Mouse (Mus musculus) heart, postnatal 25 days (tissue): ENCODE measurements around the gene Slc39a2. TPM values are rescaled to one million over a fixed set of nuclear protein-coding genes. Genes with fewer than 3 reads are reported as not detected.
"Not testable (repeated sequence)": the region's sequence is repeated elsewhere in the genome, so short reads cannot be mapped to it uniquely, and the experiment has no call there.

Experiments
- DNase-seq: peaks from one replicate; pipeline ENCODE4 v3.0.0; 2022; ENCODE audit warnings: low spot score
- intact Hi-C: fragments of 180-260 bp; cut with DNase I; formaldehyde crosslinking; loops from one replicate; pipeline ENCODE4 v1.15.1; 2025
- total RNA-seq, 2 experiments: library from RNA; stranded (reverse); gene quantifications; 2 replicates each; pipeline ENCODE4 v1.2.3; 2021

Slc39a2 gene
- total RNA-seq: under 1 TPM in 1 of 2 experiments, not detected in 1; 0.36 TPM

DNA sequence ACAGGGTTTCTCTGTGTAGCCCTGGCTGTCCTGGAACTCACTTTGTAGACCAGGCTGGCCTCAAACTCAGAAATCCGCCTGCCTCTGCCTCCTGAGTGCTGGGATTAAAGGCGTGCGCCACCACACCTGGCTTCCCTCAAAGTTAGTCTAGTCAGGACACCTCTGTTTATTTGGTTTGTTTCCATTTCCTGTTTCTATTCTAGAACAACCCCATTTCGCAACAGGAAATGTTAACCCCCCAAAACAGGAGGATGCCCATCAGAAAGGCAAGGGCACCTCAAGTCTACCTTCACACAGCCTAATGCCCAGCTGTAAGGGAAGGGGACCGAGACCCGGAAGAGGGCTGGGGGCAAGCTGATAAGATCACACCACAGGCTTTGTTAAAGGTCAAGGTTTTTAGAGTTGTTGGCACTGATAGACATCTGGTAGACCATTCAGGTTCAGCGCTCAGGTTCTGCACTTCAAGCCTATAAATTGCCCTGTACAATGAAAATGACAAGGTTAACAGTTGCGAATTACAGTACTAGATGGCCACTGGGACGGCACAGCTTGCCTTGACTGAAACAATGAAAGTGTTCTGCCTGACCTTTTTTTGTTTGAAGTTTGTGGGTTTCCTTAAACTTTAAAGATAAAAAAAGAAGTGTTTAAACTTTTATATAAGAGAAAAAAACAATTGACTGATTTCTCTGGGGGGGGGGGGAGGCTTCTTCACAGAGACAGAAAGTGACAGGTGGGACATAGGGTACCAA is at the start of gene Slc39a2:
TSS of gene Slc39a2 (plus strand) at position 699 of the 749 bp plus-strand sequence.
- intact Hi-C loops: no loop called here
- DNase-seq: no peak

DNA sequence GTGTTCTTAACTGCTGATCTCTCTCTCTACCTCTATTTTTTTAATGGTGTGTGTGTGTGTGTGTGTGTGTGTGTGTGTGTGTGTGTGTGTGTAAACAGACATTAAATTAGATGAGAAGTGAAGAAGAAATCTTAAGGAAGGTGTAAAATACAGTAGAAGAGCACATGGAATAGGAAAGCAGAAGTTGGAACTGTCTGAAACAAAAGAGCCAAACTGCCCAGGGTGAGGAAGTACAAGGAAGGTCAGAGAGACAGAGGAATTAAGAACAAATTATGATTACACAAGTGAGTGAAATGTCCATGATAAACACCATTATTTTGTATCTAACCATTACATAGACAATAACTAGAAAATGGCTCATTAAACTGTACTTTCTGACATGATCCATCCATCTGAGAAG is 48.8 kb upstream of the Slc39a2 start:
- DNase-seq: no peak
- intact Hi-C loops: loop anchor here (10.0 kb wide), 1 partner anchor 589 kb away; the partner anchor contains the start of gene Rnase2a

DNA sequence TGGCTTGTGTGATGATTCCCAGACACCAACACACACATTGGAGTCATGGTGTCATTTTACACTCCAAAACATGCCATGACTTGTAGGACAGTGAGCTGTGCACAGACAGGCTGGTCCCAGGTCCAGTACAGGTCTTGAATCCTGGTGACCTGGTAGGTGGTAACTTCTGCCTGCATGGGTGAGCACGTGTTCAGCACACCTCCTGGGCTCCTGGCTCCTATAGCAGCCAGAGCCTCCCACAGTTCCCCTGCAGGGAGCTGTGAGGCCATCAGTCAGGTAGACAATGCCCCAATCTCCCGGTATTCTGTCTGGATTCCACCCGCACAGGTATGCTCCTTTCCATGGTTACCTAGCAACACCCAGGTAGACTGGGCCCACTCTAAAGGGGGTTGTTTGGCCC is 46.1 kb upstream of the Slc39a2 start:
- no peak for DNase-seq
- intact Hi-C loops: loop anchor here (10.0 kb wide), 1 partner anchor 592 kb away; the partner anchor contains the start of gene Rnase2a

DNA sequence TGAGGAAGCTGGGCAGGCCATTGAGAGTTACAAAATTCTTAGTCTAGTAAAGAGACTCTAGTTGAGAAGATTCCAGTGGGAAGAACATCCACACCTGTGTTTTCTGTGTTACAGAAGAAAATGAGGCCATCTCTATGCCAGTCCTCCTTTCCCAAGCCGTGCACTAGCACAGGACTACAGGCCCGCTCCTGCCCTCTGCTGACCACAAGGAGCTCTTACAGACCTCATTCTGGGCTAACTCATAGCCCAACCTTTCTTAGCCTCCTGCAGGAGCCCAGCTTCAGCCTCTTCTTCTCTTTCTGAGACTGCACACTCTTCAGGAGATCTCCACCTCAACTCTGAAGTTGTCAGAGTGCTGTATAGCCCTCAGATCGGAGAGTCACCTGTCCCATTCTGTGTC is 41.7 kb upstream of the Slc39a2 start:
- intact Hi-C loops, DNase-seq: not testable (repeated sequence)

DNA sequence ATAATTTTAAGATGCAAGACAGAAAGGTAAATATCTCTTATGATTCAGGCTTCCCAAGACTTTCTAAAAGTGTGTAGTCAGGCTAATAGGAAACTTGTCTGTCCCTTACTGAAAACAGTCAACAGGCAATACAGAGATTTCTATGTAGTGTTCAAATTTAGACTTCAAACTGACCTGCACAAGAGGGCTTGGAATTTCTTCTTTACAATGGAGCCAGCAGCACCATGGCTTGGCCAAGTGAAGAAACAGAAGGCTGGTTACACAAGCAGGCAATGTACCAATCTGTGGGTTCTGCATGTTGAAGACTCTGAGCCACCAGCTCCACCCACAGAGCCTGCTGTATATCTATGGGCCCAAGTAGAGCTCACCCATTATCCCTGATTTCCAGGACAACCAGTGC is 39.3 kb upstream of the Slc39a2 start, which contains the start of gene Ear6:
TSS of gene Ear6 (plus strand) at position 301 of the 400 bp plus-strand sequence.
- intact Hi-C loops: no loop called here
- DNase-seq: no peak

DNA sequence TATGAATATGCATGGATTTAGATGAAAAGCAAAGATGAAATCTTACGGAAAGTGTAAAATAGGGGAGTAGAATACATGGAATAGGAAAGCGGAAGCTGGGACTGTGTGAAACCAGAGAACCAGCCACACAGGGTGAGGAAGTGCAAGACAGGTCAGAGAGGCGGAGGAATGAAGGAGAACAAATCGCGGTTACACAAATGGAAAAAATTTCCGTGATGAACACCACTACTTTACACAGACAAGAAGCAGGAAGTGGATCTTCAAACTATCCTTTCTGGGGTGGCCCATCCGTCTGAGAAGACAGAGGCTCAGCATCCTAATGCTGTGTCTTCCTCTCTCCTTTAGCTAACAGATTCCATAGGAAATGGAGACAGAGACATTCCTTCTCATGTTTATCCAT is 37.4 kb upstream of the Slc39a2 start:
- intact Hi-C loops, DNase-seq: not testable (repeated sequence)

DNA sequence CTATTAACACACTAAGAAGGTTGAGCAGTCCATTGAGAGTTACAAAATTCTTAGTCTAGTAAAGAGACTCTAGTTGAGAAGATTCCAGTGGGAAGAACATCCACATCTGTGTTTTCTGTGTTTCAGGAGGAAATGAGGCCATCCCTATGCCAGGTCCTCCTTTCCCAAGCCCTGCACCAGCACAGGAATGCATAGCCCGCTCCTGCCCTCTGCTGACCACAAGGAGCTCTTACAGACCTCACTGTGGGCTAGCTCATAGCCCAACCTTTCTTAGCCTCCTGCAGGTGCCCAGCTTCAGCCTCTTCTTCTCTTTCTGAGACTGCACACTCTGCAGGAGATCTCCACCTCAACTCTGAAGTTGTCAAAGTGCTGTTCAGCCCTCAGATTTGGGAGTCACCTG is 29.1 kb upstream of the Slc39a2 start:
- intact Hi-C loops: loop anchor here (2.0 kb wide), 1 partner anchor 15 kb away; no protein-coding TSS in a partner anchor
- DNase-seq: not testable (repeated sequence)

DNA sequence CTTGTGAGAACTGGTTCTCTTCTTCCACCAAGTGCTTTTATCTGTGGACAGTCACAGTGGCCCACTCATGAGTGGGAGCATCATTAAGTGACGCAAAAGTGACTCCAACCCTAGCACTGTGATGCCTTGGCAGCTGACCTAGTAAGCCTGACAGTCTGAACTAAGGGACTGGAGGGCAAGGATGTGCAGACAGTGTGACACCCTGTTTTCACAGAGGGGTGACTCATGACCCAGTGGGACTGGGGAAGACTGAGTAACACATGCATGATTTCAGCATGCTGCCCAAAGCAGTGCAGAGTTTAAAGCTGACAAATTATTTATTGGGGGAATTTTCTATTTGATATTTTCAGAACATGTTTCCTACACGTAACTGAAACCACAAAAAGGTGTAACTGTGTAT is 21.9 kb upstream of the Slc39a2 start:
- intact Hi-C loops: no loop called here
- DNase-seq: no peak

DNA sequence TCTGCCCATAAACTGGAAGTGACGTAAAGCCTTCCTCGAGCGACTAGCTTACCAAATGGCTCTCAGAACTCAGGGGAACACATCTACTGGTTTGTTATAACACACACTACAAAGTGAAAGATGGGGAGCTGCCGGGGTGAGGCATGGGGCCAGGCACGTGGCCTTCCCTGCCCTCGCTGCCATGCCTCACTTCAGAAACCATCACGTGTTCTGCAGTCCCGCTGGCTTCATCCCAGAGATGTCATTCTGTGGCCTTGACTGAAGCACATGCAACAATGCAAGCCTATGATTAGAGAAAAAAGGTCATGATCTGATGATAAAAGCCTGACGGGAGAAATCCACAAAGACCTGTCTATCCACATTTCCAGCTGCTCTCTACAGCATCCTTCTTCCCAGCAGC is 20.9 kb upstream of the Slc39a2 start:
- intact Hi-C loops: no loop called here

DNA sequence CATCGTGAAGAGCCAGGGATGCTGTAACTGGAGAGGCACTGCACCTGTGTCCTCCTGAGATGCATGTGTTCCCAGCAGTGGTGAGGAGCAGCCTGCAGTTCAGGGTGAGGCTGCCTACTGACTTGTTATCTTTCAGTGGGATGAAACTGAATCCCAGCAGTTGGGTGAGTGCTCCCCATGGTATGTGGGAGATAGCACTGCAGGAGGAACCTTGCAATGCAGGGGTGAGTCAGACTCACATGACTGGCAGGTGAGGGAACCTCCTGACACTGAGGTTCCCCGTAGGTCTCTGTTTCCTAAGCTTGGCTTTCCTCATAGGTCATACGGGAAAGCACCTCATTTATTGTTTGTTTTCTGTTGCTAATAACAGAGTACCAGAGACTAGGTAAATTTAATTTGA is 15.2 kb upstream of the Slc39a2 start:
- intact Hi-C loops: no loop called here
- DNase-seq: no peak

More for the DNA sequence above, 20.9 kb upstream of the Slc39a2 start:
- no peak for DNase-seq

DNA sequence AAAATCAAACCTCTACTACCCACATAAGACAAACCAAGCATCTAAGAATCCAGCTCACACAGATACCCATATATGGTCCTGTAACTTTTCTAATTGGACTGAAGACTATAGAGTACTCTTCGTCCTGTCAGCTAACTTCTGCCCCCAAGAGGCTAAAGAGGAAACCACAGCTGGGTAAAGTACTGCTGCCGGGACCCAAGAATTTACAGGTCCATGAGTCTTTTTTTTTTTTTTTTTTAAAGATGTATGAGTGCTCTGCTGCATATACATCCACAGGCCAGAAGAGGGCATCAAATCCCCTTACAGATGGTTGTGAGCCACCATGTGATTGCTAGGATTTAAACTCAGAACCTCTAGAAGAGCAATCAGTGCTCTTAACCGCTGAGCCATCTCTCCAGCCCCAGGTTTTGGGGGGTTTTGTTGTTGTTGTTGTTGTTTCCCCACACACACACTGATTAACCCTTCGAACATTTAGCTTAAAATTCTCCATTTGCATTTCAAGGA is 9.1 kb upstream of the Slc39a2 start:
- intact Hi-C loops: loop anchor here (10.0 kb wide), 1 partner anchor 51 kb away; no protein-coding TSS in a partner anchor
- DNase-seq: peak; percentile 30

DNA sequence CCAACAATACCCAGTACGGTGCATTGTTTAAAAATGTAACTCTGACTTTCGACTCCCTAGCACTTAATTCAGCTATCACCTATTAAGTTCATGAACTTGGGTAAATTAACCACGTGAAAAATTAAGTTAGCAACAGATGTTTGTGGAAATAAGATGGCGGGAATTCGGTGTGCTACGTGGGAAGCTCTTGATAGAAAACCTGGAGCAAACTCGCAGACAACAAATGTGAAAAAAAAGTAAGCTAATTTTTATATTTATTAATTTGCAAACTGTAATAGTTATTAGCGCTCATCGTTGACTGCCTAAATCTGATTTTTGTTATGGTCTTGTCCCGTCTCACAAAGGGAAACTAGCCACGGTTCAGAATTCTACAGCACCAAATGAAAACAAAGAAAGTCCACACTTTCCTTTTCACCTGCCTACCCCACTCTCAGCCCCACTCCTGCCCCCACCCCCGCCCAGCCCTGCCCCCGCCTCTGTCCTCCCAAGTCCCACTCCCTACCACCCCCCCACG is 8.6 kb upstream of the Slc39a2 start:
- intact Hi-C loops: loop anchor here (10.0 kb wide), 1 partner anchor 51 kb away; no protein-coding TSS in a partner anchor
- no peak for DNase-seq

DNA sequence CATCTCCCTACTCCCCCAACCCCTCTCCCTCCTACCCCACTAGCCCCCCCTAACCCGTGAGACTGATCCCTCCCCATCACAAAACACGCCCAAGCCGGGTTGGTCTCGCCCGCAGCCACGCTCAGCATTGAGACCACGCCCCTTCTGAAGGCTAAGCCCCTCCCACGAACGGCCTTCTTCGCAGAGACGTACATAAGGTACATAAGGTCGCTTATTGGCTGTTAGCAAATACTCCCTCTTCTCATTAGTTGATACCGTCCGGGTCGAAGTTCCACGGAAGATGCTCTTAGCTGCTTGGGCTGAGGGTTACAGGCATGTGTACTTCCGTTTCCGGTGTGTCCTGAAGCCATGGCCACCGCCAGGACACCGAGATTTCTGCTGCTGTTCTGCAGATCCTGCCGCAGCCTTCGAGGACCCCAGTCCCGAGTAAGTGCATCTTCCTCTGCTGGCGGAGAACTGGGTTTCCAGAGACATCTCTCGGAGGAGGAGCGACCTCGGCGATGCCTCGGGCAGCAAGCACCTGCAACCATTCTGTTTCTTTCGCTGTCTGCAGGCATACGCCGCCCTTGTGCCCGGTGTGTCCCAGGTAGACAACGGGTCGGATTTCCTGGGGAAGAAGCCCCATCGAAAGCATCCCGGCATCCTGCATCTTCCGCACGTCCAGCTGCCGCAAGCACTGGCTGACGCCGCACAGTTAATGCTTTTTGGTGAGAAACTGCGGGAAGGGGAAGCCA is 7.9 kb upstream of the Slc39a2 start, which contains the start of gene Mettl17:
TSS of gene Mettl17 (plus strand) at position 245 of the 734 bp plus-strand sequence.
- intact Hi-C loops: loop anchor here (5.0 to 10.0 kb wide), 2 partner anchors 50 to 418 kb away; no protein-coding TSS in a partner anchor
- DNase-seq: peak; percentile 83

DNA sequence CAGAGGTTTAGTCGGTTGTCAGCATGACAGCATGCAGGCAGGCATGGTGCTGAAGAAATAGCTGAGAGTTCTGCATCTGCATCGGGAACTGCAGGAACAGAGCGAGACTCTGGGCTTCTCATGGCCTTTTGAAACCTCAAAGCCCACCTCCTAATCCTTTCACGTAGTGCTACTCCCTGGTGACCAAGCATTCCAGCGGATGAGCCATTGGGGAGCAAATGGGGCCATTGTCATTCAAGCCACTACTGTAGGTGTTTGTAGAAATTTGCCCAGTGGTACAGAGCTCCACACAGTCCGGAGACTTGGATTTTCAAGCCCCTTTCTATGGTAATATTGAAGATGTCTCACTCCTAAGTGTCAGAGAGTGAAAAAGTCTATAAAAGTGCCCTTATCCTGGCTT is 6.6 kb upstream of the Slc39a2 start:
- intact Hi-C loops: loop anchor here (5.0 to 10.0 kb wide), 2 partner anchors 49 to 416 kb away; no protein-coding TSS in a partner anchor
- DNase-seq: no peak

DNA sequence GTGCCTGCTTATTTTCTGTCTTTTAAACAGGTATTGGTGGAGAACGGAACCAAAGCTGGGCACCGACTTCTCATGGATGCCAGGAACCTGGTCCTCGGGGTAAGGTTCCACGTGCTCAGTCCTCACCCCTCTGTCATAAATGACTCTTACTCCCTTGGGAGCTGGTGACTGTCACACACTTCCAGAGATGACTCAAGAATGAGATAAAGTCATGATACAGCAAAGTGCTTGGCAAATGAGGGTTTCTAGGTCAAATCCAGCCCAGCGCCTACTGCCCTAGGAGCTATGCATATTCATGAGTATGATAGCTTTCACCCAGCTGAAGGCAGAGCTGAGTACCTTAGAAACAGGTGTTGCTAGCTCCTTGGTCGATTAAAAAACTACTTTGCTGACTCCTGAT is 2.9 kb upstream of the Slc39a2 start:
- intact Hi-C loops: loop anchor here (5.0 to 10.0 kb wide), 2 partner anchors 45 to 412 kb away; no protein-coding TSS in a partner anchor
- no peak for DNase-seq

DNA sequence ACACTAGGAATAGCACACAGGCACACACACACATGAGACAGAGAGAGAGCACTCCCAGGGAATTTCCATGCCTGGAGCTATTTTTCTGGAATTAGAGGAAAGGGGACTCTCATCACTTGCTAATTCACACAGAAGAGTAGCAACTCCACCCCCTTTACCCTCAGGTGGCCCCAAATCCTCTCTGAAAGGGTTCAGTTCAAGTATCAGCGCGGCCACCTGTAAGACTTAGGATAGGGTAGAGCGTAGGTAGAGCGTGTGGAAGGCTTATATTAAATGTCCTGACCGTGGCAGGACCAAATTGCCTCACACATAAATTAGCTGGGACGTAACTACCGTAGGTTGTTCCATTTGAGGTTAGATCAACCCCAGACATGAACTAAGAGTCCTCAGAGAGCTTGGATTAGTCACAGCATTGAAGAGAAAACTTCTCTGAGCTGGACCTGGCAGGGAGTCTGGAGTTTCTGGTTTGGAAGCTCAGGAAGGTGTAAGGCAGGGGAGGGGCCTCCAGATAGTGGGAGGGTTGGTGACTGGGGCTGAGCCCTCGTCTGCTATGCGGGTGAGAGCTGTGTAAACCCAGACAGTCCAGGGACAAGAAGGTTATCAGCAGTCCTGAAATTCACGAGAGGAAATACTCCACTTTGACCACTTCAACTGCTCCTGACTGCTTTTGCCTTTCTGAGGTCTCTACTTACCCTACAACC is 555 bp downstream of the Slc39a2 start:
- intact Hi-C loops: no loop called here
- no peak for DNase-seq

DNA sequence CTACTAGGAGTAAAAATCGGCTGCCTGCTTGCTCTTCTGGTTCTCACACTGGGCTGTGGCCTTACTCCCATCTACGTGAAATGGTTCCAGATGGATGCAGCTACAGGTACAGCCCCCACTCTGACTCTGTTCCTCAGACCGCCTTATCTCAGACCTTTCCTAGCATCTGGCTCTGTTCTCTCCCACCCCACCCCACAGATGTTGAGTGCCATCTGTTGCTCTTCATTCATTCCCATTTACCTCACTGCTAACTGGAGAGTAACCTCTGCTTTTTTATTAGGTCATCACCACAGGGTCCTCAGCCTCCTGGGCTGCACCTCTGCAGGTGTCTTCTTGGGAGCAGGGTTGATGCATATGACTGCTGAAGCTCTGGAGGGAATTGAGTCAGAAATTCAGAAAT is 1.1 kb downstream of the Slc39a2 start:
- intact Hi-C loops: no loop called here
- no peak for DNase-seq

DNA sequence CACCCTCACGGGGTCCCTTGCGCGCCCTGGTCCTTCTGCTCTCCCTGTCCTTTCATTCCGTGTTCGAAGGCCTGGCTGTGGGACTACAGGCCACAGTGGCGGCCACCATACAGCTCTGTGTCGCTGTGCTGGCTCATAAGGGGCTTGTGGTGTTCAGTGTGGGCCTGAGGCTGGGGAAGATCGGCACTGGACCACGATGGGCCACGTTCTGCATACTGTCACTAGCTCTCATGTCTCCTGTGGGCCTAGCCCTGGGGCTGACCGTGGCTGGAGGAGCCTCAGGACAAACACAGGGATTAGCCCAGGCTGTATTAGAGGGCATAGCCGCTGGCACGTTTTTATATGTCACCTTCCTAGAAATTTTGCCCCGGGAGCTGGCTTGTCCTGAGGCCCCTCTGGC is 2.4 kb downstream of the Slc39a2 start:
- DNase-seq: no peak
- intact Hi-C loops: no loop called here

DNA sequence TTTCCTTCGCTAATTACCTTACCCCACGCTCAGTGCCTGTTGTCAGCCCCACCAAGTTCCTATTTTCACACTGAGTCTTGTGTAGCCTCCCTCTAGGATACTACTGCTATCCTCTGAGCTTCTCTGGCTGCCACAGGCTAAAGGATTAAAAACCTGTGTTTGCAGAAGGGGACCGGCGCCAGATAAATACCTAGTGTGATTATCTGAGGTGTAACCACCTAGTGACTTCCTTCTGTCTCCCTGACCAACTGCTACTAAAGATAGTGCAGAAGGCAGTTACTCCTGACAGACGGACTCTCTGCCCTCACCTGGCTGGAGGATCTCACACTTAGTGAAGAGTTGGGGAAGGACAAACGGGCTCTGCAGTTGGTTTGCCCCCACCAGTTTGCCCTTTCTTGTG is 3.3 kb downstream of the Slc39a2 start:
- intact Hi-C loops: no loop called here
- DNase-seq: no peak
